Mouse (Mus musculus) brain, adult 10 weeks (tissue): ENCODE results near the gene Cisd3. TPM values are rescaled to one million over a fixed set of nuclear protein-coding genes. Genes with fewer than 3 reads are reported as not detected.

Experiments
- polyA plus RNA-seq: library from polyadenylated mRNA; stranded (reverse); fragments of 350-450 nt; fragmentation: Illumina TruSeq; extraction: RNeasy Lipid Tissue Mini Kit (QIAGEN cat#74804); gene quantifications from one replicate; pipeline ENCODE4 v1.2.3, GENCODE M21; 2015; ENCODE audit warnings: low read depth, low replicate concordance

Gene Cisd3
- polyA plus RNA-seq, result 74.5 TPM

DNA sequence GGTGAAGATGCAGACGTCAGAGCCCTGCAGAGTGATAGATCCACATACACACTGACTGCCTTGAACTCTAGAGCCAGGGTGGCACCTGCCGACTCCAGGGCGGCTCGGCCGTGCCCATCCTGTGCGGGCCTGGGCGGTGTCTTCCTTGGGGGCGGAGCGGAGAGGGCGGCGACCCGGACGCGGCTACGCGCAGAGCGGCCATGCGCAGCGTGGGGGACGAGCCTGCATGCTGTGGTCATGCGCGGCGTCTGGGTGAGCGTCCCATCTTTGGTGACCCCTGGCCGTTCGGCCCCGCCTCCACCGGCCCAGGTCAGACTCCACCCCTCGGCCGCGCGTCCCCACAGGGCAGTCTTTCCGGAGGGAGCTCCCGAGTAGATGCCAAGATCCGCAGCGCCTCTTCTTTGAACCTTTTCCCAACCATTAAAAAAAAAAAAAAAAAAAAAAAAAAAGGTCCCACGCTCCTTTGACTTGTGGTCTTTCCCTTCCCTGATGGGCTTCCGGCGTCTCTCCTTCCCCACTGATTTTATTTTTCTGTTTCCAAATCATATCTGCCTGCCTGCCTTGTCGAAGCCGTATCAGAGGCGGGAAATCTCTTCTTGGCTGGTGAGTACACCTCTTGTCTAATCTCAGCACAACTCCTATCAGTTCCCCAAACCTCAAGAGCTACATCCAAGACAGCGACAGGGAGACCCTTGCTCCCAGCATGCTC, at the start of gene Cisd3:
Gene Cisd3 (plus strand): TSS at position 214 of the 709 bp plus-strand sequence.

DNA sequence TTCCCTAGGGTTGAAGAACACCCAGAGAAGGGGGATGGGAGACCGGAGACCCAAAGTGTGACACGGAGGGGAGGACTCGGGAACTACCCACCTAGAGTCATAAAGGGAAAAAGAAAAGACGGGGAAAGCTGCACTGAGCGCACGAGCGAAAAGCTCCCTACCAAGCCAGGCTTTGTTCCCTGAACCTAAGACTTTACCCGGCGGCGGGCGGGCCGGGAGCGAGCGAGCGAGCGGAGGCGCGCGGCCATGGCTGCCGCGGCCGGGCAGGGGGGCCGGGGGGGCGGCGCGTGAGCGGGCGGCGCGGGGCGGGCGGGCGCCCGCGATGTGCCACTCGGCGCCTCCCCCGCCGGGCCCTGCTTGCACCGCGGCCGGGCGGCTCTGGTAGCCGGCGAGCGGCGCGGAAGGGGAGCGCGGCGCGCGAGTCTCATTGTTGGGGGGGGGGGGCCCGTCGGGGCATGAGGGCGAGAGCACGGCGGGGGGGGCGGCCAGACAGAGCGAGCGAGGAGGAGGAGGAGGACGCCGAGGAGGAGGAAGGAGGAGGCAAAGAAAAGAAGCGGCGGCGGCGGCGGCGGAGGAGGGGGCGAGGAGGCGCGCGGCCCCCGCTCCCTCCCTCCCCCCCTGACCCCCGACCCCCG, 22.6 kb upstream of the Cisd3 start, which contains the start of gene Mllt6:
Gene Mllt6 (plus strand): TSS at position 522 of the 635 bp plus-strand sequence.

DNA sequence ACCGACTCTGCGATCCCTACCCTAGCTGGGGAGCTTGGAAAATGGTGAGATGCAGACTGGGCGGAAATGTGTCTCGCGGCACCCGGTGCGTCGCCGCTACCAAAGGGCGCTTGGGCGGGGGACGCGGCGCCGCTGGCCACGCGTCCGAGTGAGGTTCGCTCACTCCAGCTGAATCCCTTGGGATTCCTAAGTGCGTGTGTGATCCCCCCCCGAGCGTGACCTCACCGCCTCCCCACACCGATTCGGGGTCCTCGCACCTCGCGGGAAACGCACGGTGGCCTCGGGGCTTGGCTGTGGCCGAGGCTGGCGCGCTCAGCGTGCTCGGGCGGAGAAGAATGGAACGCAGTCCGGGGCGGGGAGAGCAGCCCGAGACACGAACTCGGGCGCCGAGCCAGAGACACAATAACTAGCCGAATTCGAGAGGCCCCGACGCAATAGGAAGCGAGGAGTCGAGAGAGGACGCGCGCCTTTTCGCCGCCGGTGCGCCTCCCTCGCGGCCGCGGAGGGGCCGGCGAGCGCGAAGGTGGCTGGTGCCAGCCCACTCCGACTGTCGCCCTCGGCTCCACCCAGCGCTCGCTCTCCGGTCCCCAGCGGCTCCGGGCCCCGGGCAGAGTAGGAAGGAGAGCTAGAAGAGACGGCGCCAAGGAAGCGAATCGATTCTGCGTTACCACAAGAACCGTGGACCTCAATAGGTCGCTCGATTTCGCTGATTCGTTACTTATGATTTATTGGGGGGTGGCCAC, 14.5 kb downstream of the Cisd3 start, which contains the start of gene Pcgf2:
Gene Pcgf2 (minus strand): TSS at position 495 of the 743 bp plus-strand sequence.

DNA sequence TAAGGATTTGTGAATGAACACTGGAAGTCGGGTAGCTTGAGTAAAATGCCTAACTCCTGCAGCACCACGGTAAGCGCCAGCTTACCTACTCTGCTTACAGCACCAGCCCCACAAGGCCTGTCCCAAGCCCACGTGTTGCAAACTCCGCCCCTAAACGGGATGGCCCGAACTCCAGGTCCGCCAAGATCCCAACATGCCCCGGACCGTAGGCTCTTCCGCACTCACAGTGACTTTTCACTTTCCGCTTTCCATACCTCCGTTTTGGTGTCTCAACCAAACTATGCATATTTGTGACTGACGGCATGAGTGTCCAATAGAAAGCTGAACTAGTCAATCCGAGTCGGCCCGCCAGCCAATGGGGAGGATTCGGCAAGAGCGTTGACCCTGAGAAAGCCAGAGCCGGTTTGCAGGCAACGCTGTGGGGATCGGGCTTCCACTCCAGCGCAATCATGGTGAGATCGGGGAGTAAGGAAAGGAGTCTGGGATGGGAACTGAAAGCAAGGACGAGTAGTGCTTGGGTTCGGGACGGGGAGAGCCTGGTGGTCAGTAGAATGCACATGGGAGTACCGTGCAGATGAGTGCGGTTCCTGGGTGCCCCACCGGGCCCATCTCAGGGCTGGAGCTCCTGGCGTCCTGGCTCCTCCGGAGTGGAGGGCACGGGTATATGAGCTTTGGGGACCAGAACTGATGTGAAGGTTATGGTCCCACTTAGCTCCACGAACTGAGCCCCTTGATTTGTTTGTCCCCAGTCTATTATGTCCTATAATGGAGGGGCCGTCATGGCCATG, 17.6 kb downstream of the Cisd3 start, which contains the start of gene Psmb3:
Gene Psmb3 (plus strand): TSS at position 361 of the 788 bp plus-strand sequence.

Other genes starting within 250 kb of the Cisd3 start
- gene 4933428G20Rik, start 185.5 kb upstream of the Cisd3 start, polyA plus RNA-seq, result not detected
- gene Srcin1, start 109.6 kb upstream of the Cisd3 start, polyA plus RNA-seq, result 109 TPM
- gene Epop, start 56.1 kb upstream of the Cisd3 start, polyA plus RNA-seq, result 46.9 TPM
- gene Mllt6, start 22.4 kb upstream of the Cisd3 start, polyA plus RNA-seq, result 50.7 TPM
- gene Pcgf2, start 14.7 kb downstream of the Cisd3 start, polyA plus RNA-seq, result 28.3 TPM
- 222 TPM for gene Psmb3, start 17.6 kb downstream of the Cisd3 start, polyA plus RNA-seq
- 77.9 TPM for gene Pip4k2b, start 58.9 kb downstream of the Cisd3 start, polyA plus RNA-seq
- 11.9 TPM for gene Cwc25, start 80.7 kb downstream of the Cisd3 start, polyA plus RNA-seq
- 0.92 TPM for gene 1700001P01Rik, start 90.1 kb downstream of the Cisd3 start, polyA plus RNA-seq
- gene Rpl23, start 96.6 kb downstream of the Cisd3 start, polyA plus RNA-seq, result 513 TPM
- 94.8 TPM for gene Lasp1, start 113.2 kb downstream of the Cisd3 start, polyA plus RNA-seq
- 102 TPM for gene B230217C12Rik, start 155.0 kb downstream of the Cisd3 start, polyA plus RNA-seq
- gene Fbxo47, start 198.3 kb downstream of the Cisd3 start, polyA plus RNA-seq, result 2.6 TPM